Mouse (Mus musculus) bone marrow, adult 2 months (tissue): ENCODE measurements around the gene Rasa3.

Experiments
- CTCF ChIP-seq: fragments of 200-500 bp; IDR thresholded peaks from 2 replicates; pipeline ENCODE4 v1.5.1; 2011; ENCODE audit warnings: low read length, control low read depth; ENCODE audit not compliant: control insufficient read depth, insufficient read depth
- POLR2A ChIP-seq: fragments of 200-500 bp; IDR thresholded peaks from 2 replicates; pipeline ENCODE4 v1.6.1; 2011; ENCODE audit warnings: low read depth, mild to moderate bottlenecking, control low read depth, low read length, borderline replicate concordance; ENCODE audit not compliant: control insufficient read depth

DNA sequence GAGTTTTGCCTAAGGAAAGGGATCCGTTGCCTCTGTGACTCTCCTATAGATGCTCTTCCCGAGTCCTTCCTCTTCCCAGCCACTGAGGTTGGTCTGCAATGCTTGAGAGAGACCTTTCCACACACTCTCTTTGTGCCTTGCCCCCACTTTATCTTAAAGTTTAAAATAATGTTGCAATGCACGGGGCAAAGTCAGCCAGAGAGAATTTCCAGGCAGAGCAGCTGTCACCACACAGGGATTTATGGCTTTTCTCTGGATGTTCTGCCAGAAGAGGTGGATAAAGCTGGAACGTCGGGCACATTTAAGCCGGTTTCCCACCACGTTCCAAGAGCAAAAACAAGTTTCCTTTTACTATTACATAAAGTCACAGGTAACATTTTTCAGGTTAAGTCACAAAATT, 156.0 kb downstream of the Rasa3 start:
- TF ChIP-seq CTCF, result no peak
- TF ChIP-seq POLR2A, result no peak
